Mouse (Mus musculus) cortical plate, adult 2 months (tissue): ENCODE results near the gene Sugct.

Source experiments
- CTCF ChIP-seq: fragments of 200-500 bp; IDR thresholded peaks from 2 replicates; pipeline ENCODE4 v1.5.1; 2011; ENCODE audit warnings: mild to moderate bottlenecking, control low read depth, low read length; ENCODE audit not compliant: insufficient read depth; ENCODE audit errors: extremely low read depth
- POLR2A ChIP-seq: fragments of 200-500 bp; IDR thresholded peaks from 2 replicates; pipeline ENCODE4 v1.6.1; 2011; ENCODE audit warnings: mild to moderate bottlenecking, low read length, control low read depth; ENCODE audit not compliant: insufficient read depth; ENCODE audit errors: extremely low read depth

DNA sequence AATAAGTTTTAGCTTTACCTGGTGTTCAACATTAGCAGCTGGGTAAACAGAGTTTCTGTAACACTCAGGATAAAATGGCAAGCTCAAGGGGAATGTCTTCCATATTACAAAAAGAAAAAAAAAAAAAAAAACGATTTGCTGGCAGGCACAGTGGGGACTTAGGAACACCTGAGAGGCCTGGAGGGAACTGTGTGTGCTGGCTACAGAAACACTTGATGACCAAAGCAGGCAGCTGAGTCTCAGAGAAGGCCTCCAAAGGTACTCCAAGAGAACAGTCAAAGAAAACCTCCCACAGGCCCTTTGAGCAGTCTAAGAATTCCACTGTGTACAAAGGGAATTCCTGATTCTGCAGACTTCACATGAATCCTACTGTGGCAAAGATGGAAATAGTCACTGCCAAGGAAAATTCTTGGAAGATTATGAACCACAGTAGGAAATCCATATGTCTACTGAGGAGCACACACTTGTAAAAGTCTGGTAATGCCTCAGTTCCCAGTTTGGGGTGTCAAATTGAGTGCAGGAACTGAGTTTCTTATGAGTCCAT lies 397.8 kb downstream of the Sugct start:
- TF ChIP-seq POLR2A (no peak), CTCF (no peak)
